Mouse (Mus musculus) erythroblast, embryonic 14.5 days (primary cell): ENCODE measurements around the gene Zkscan16. TPM values are rescaled to one million over a fixed set of nuclear protein-coding genes. Genes with fewer than 3 reads are reported as not detected.

ENCODE experiments used
- H3K27me3 ChIP-seq: 2 replicates; pipeline ENCODE4 v1.6.1; 2012; ENCODE audit warnings: inconsistent platforms; ENCODE audit not compliant: control insufficient read depth
- H3K36me3 ChIP-seq: 2 replicates; pipeline ENCODE4 v1.6.1; 2012; ENCODE audit warnings: mild to moderate bottlenecking, inconsistent platforms; ENCODE audit not compliant: control insufficient read depth
- H3K4me1 ChIP-seq: 2 replicates; pipeline ENCODE4 v1.6.1; 2012; ENCODE audit warnings: inconsistent platforms; ENCODE audit not compliant: control insufficient read depth
- H3K4me3 ChIP-seq: replicated peaks from 2 replicates; pipeline ENCODE3; 2012; ENCODE audit warnings: moderate library complexity, mild to moderate bottlenecking, inconsistent platforms
- H3K9me3 ChIP-seq: 2 replicates; pipeline ENCODE4 v1.6.1; 2012; ENCODE audit warnings: low read length, inconsistent platforms, mixed read lengths; ENCODE audit not compliant: control insufficient read depth
- GATA1 ChIP-seq: IDR thresholded peaks from 2 replicates; pipeline ENCODE4 v1.6.1; 2012; ENCODE audit warnings: low read length, inconsistent platforms, mixed read lengths
- TAL1 ChIP-seq: IDR thresholded peaks from 3 replicates; pipeline ENCODE4 v1.6.1; 2012; ENCODE audit warnings: low read length, inconsistent platforms, mixed read lengths
- polyA plus RNA-seq: library from polyadenylated mRNA; stranded (reverse); fragments of >175 nt; gene quantifications from 2 replicates; pipeline ENCODE4 v1.2.3, GENCODE M21; 2012

Zkscan16 gene
- polyA plus RNA-seq, 1 experiment: not detected

- H3K36me3 ChIP-seq: no peaks in the 10 kb centered on the region
- peaks cover 71% of the 10 kb centered on the region for H3K4me1 ChIP-seq
- H3K27me3 ChIP-seq: no peaks in the 10 kb centered on the region
- TF ChIP-seq TAL1 (no peak), GATA1 (no peak)
- H3K4me3 ChIP-seq: no peak overlapping the region
- H3K9me3 ChIP-seq: no peaks in the 10 kb centered on the region
Measured at GRCm38 (mm10) chr4:59006211-59006610, 62.8 kb downstream of the Zkscan16 start.

DNA sequence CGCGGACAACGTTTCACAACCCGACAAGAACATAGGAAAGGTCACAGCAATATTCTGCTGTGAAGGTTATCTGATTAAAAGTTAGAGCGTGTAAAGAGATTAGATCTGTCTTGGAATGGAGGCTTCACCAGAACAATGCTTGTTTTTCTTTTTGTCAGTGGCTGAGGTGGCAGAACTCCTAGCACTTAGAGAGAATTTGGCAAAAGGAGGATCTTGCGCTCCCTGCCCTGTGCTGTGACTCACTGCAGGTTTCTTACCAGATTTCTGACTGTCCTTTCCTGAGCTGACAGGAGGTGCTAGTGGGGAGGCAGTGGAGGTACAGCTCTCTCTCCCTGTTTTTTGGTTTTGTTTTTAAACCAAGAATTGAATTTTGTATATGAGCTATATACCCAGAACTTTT is 63.6 kb downstream of the Zkscan16 start:
- Histone ChIP-seq H3K4me1 (peaks cover 77% of the 10 kb centered on the region), H3K27me3 (no peaks in the 10 kb centered on the region), H3K36me3 (no peaks in the 10 kb centered on the region), H3K9me3 (no peaks in the 10 kb centered on the region), H3K4me3 (no peak overlapping the region)
- TF ChIP-seq TAL1 (no peak), GATA1 (no peak)

Other genes starting within 250 kb of the Zkscan16 start
- 0.01 TPM in 1 of 2 replicates, not detected in the other for gene Olfr267, start 155.9 kb upstream of the Zkscan16 start, polyA plus RNA-seq
- 0.18 and 0.51 TPM in 2 replicates for gene Ecpas, start 30.9 kb upstream of the Zkscan16 start, polyA plus RNA-seq
- gene Ptgr1, start 43.5 kb downstream of the Zkscan16 start, polyA plus RNA-seq: 0.04 and 0.10 TPM in 2 replicates
- 0.13 and 0.32 TPM in 2 replicates for gene Dnajc25, start 51.4 kb downstream of the Zkscan16 start, polyA plus RNA-seq
- gene Gm20503, start 59.6 kb downstream of the Zkscan16 start, polyA plus RNA-seq: 0.41 TPM in 1 of 2 replicates, not detected in the other
- gene Gng10, start 91.5 kb downstream of the Zkscan16 start, polyA plus RNA-seq: 0.38 and 0.59 TPM in 2 replicates
- gene AI481877, start 195.4 kb downstream of the Zkscan16 start, polyA plus RNA-seq: not detected in 2 replicates
- gene Ugcg, start 245.6 kb downstream of the Zkscan16 start, polyA plus RNA-seq: 0.32 and 0.57 TPM in 2 replicates